Mouse (Mus musculus) Patski (cell line): ENCODE data around the gene Rnf214. TPM values are rescaled to one million over a fixed set of nuclear protein-coding genes. Genes with fewer than 3 reads are reported as not detected.

Experiments
- ATAC-seq: fragments of 100-300 bp; one replicate; pipeline ENCODE4 v1.8.0; 2021
- CTCF ChIA-PET: fragments of 350-600 bp; sonication (Branson Sonifier 250); formaldehyde crosslinking; loops from one replicate; lab custom pipeline; 2022; ENCODE audit warnings: inconsistent platforms; lab: Charles Lee
- POLR2A ChIA-PET: fragments of 350-600 bp; sonication (Branson Sonifier 250); formaldehyde crosslinking; loops from one replicate; lab custom pipeline; 2022; ENCODE audit warnings: antibody characterized with exemption, inconsistent platforms; lab: Charles Lee
- DNase-seq: peaks from one replicate; pipeline ENCODE4 v3.0.0-alpha.2; 2011; ENCODE audit warnings: low read depth, low spot score
- H3K27me3 ChIP-seq: fragments of 371-371 bp; one replicate; pipeline ENCODE4 v1.5.1; 2021
- CTCF ChIP-seq: fragments of 100-300 bp; IDR thresholded peaks from one replicate; pipeline ENCODE4 v1.5.1; 2021
- in situ Hi-C: fragments of 300-500 bp; cut with MboI; formaldehyde crosslinking; loops from 3 replicates; pipeline ENCODE4 v1.11.1; 2018; ENCODE audit warnings: low pct_unique_long_range_greater_than_20kb, mixed read lengths
- polyA plus RNA-seq: library from polyadenylated mRNA; unstranded; gene quantifications from one replicate; pipeline ENCODE4 v1.2.3, GENCODE M21; 2021

The Rnf214 gene
- polyA plus RNA-seq, 1 experiment from 2014 or later = 46.8 TPM

- DNase-seq (no peak), ATAC-seq (no peak)
- H3K27me3 ChIP-seq = no peaks in the 10 kb centered on the region
- TF ChIP-seq CTCF = no peak
- ChIA-PET CTCF (interaction anchor here (1.3 to 2.9 kb wide), 2 partner anchors 20 to 26 kb away, joined by 4 to 13 read pairs; partner anchors contain the start of gene Tagln), POLR2A (no interaction called here)
- in situ Hi-C loops = no loop called here
Measured at GRCm38 (mm10) chr9:45910995-45911394, 4.3 kb upstream of the Rnf214 start.

GRCm38 (mm10) chr9:45907078-45907428 is 342 bp upstream of the Rnf214 start:
- ChIA-PET CTCF (no interaction called here), POLR2A (interaction anchor here (1.0 to 1.1 kb wide), 2 partner anchors 22 to 24 kb away, joined by 3 read pairs; no protein-coding TSS in a partner anchor)
- TF ChIP-seq CTCF = no peak
- DNase-seq = no peak
- in situ Hi-C loops = no loop called here
- H3K27me3 ChIP-seq = no peaks in the 10 kb centered on the region
- ATAC-seq = peak; percentile 8

- DNase-seq (no peak), ATAC-seq (peak; percentile 22)
- TF ChIP-seq CTCF = no peak
- in situ Hi-C loops = no loop called here
- no peaks in the 10 kb centered on the region for H3K27me3 ChIP-seq
- CTCF ChIA-PET = no interaction called here
- POLR2A ChIA-PET = interaction anchor here (0.6 to 1.2 kb wide), 3 partner anchors 8 to 27 kb away, joined by 3 read pairs; no protein-coding TSS in a partner anchor
Measured at GRCm38 (mm10) chr9:45905811-45906237, 887 bp downstream of the Rnf214 start.

GRCm38 (mm10) chr9:45905196-45905595 is 1.5 kb downstream of the Rnf214 start:
- in situ Hi-C loops = no loop called here
- no peak for DNase-seq
- TF ChIP-seq CTCF = no peak
- ChIA-PET CTCF (no interaction called here), POLR2A (no interaction called here)
- H3K27me3 ChIP-seq = no peaks in the 10 kb centered on the region
- ATAC-seq = no peak

- in situ Hi-C loops = no loop called here
- POLR2A ChIA-PET = no interaction called here
- ATAC-seq = no peak
Measured at GRCm38 (mm10) chr9:45893681-45894080, 13.0 kb downstream of the Rnf214 start.

GRCm38 (mm10) chr9:45877928-45878327 is 28.8 kb downstream of the Rnf214 start:
- CTCF ChIA-PET = interaction anchor here (1.2 to 1.8 kb wide), 3 partner anchors 15 to 49 kb away, joined by 3 to 5 read pairs (median 4); partner anchors contain the start of genes Bace1 and Cep164
- TF ChIP-seq CTCF = peak; percentile 56
- no peaks in the 10 kb centered on the region for H3K27me3 ChIP-seq
- in situ Hi-C loops = no loop called here
- POLR2A ChIA-PET = no interaction called here
- no peak for ATAC-seq
- DNase-seq = peak; percentile 9

More at GRCm38 (mm10) chr9:45893681-45894080, 13.0 kb downstream of the Rnf214 start:
- TF ChIP-seq CTCF = no peak
- no peak for DNase-seq
- CTCF ChIA-PET = no interaction called here
- H3K27me3 ChIP-seq = no peaks in the 10 kb centered on the region

- ChIA-PET POLR2A (no interaction called here), CTCF (no interaction called here)
- no peak for ATAC-seq
- in situ Hi-C loops = no loop called here
- no peak for DNase-seq
- TF ChIP-seq CTCF = no peak
- no peaks in the 10 kb centered on the region for H3K27me3 ChIP-seq
Measured at GRCm38 (mm10) chr9:45870265-45870664, 36.4 kb downstream of the Rnf214 start.

- DNase-seq (no peak), ATAC-seq (no peak)
- CTCF ChIA-PET = no interaction called here
- POLR2A ChIA-PET = no interaction called here
- in situ Hi-C loops = no loop called here
- no peak for TF ChIP-seq CTCF
- H3K27me3 ChIP-seq = no peaks in the 10 kb centered on the region
Measured at GRCm38 (mm10) chr9:45869181-45869580, 37.5 kb downstream of the Rnf214 start.

GRCm38 (mm10) chr9:45861813-45862212 is 44.9 kb downstream of the Rnf214 start:
- in situ Hi-C loops = no loop called here
- ATAC-seq (no peak), DNase-seq (no peak)
- ChIA-PET CTCF (interaction anchor here (0.7 kb wide), 2 partner anchors 12 to 67 kb away, joined by 3 read pairs; no protein-coding TSS in a partner anchor), POLR2A (interaction anchor here (0.7 kb wide), 1 partner anchor 84 kb away, joined by 4 read pairs; no protein-coding TSS in a partner anchor)
- no peaks in the 10 kb centered on the region for H3K27me3 ChIP-seq
- TF ChIP-seq CTCF = no peak

- no peak for ATAC-seq
Measured at GRCm38 (mm10) chr9:45859364-45859763, 47.3 kb downstream of the Rnf214 start.

GRCm38 (mm10) chr9:45854136-45854535 is 52.6 kb downstream of the Rnf214 start:
- ChIA-PET POLR2A (interaction anchor here (0.6 kb wide), 1 partner anchor 12 kb away, joined by 3 read pairs; no protein-coding TSS in a partner anchor), CTCF (no interaction called here)
- ATAC-seq (no peak), DNase-seq (no peak)
- TF ChIP-seq CTCF = no peak
- no peaks in the 10 kb centered on the region for H3K27me3 ChIP-seq
- in situ Hi-C loops = no loop called here

More at GRCm38 (mm10) chr9:45859364-45859763, 47.3 kb downstream of the Rnf214 start:
- POLR2A ChIA-PET = no interaction called here
- no peak for TF ChIP-seq CTCF
- CTCF ChIA-PET = interaction anchor here (0.8 to 1.4 kb wide), 4 partner anchors 9 to 28 kb away, joined by 3 to 4 read pairs (median 3); no protein-coding TSS in a partner anchor
- no peaks in the 10 kb centered on the region for H3K27me3 ChIP-seq
- no peak for DNase-seq
- in situ Hi-C loops = no loop called here
